Mouse (Mus musculus) heart, adult 2 months (tissue): Measurements from ENCODE around the gene Nsmce4a. TPM values are rescaled to one million over a fixed set of nuclear protein-coding genes. Genes with fewer than 3 reads are reported as not detected.
"Not testable (repeated sequence)": the region's sequence is repeated elsewhere in the genome, so short reads cannot be mapped to it uniquely, and the experiment has no call there.

ENCODE experiments used
- DNase-seq, 2 experiments: peaks; one replicate each; pipeline ENCODE4 v3.0.0; 2021
- H3K27ac ChIP-seq: fragments of 200-600 bp; 2 replicates; pipeline ENCODE4 v1.8.1; 2022
- H3K27me3 ChIP-seq: fragments of 200-500 bp; 2 replicates; pipeline ENCODE4 v1.6.1; 2012; ENCODE audit warnings: mild to moderate bottlenecking, low read length, inconsistent platforms, mixed read lengths; ENCODE audit not compliant: control insufficient read depth, insufficient read depth
- H3K36me3 ChIP-seq: fragments of 200-500 bp; 2 replicates; pipeline ENCODE4 v1.6.1; 2012; ENCODE audit warnings: low read length, inconsistent platforms; ENCODE audit not compliant: control insufficient read depth, insufficient read depth
- H3K4me1 ChIP-seq: fragments of 200-500 bp; 2 replicates; pipeline ENCODE4 v1.6.1; 2011; ENCODE audit warnings: low read length; ENCODE audit not compliant: control insufficient read depth, insufficient read depth
- H3K4me3 ChIP-seq: fragments of 200-600 bp; 2 replicates; pipeline ENCODE4 v1.8.1; 2022
- H3K79me2 ChIP-seq: fragments of 200-500 bp; replicated peaks from 2 replicates; pipeline ENCODE4 v1.6.1; 2012; ENCODE audit warnings: mild to moderate bottlenecking, inconsistent platforms, low read length, moderate library complexity, mixed read lengths; ENCODE audit not compliant: control insufficient read depth, insufficient read depth
- H3K9ac ChIP-seq: fragments of 200-500 bp; 2 replicates; pipeline ENCODE4 v1.6.1; 2012; ENCODE audit warnings: low read depth, mild to moderate bottlenecking, control low read depth, inconsistent platforms, low read length, mixed read lengths
- CTCF ChIP-seq: fragments of 200-600 bp; IDR thresholded peaks from 2 replicates; pipeline ENCODE4 v1.8.1; 2022; ENCODE audit warnings: antibody characterized with exemption, mild to moderate bottlenecking, moderate library complexity
- EP300 ChIP-seq: fragments of 200-500 bp; IDR thresholded peaks from 2 replicates; pipeline ENCODE4 v1.6.1; 2011; ENCODE audit warnings: low read depth, low read length, control low read depth; ENCODE audit not compliant: insufficient read depth
- POLR2A ChIP-seq: fragments of 200-500 bp; IDR thresholded peaks from 2 replicates; pipeline ENCODE4 v1.6.1; 2011; ENCODE audit warnings: mild to moderate bottlenecking, low read depth, low read length, control low read depth; ENCODE audit not compliant: insufficient read depth
- WGBS: fragments of 180-500 bp; shearing (Covaris S2); methylation state at CpG from one replicate; pipeline ENCODE4 v1.1.7; 2018; 5-methylcytosine and 5-hydroxymethylcytosine counted together
- intact Hi-C: fragments of 180-260 bp; cut with DNase I; formaldehyde crosslinking; loops from one replicate; pipeline ENCODE4 v1.15.1; 2025
- polyA plus RNA-seq: library from polyadenylated mRNA; depleted of rRNA; stranded (reverse); fragments of >200 nt; gene quantifications from 2 replicates; pipeline ENCODE4 v1.2.3, GENCODE M21; 2012
- total RNA-seq, 2 experiments: library from RNA; stranded (reverse); gene quantifications; 2 replicates each; pipeline ENCODE4 v1.2.3; 2021

Gene Nsmce4a
- total and polyA plus RNA-seq, 3 experiments: 20.0 to 46.0 (median 38.6) TPM

- TF ChIP-seq POLR2A (no peak), EP300 (no peak), CTCF (no peak)
- Histone ChIP-seq H3K27ac (no peak overlapping the region), H3K9ac (no peak overlapping the region), H3K36me3 (no peaks in the 10 kb centered on the region; the same call in 1 of the 2 replicates), H3K4me1 (no peaks in the 10 kb centered on the region; the same call in 1 of the 2 replicates), H3K79me2 (no peaks in the 10 kb centered on the region), H3K27me3 (no peaks in the 10 kb centered on the region), H3K4me3 (no peak overlapping the region)
- 71% methylated on average over 3 of the region's 3 CpGs for WGBS
- DNase-seq: no peak
- intact Hi-C loops: no loop called here
Observed at GRCm38 (mm10) chr7:130600074-130600473, 27.2 kb upstream of the Nsmce4a start.

DNA sequence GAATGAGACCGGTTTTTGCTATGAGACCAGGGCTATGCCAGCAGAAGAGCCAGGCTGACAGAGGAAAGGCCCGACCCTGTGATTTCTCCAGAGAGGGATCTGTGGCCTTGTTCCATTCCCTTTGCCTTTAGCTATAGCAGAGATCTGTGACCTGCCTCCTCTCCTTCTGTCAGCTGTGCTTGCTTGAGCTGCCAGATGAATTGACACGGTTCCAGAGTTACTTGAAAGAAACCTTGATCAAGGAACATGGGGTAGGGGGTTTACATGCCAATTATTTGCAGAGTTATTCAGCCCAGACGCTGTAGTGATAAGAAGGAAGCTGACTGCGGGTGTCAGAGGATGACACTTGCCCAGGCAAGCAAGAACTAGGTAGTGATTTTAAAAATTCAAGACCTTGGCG, 24.6 kb upstream of the Nsmce4a start:
- TF ChIP-seq CTCF: no peak
- no peak for TF ChIP-seq EP300
- no peak overlapping the region; the same call in 1 of the 2 replicates for H3K4me3 ChIP-seq

GRCm38 (mm10) chr7:130596079-130596855, 23.3 kb upstream of the Nsmce4a start:
- H3K36me3 ChIP-seq, H3K27me3 ChIP-seq, intact Hi-C loops, H3K79me2 ChIP-seq, H3K4me1 ChIP-seq: not testable (repeated sequence)
- Histone ChIP-seq H3K27ac (peak overlapping the region; percentile 66), H3K9ac (0 out of 2 replicates have a peak overlapping the region, but pooled peaks have one; percentile 1), H3K4me3 (0 out of 2 replicates have a peak overlapping the region, but pooled peaks have one; percentile 2)
- DNase-seq: peak in 1 of 2 experiments; percentile 45
- 30% methylated on average over 9 of the region's 19 CpGs for WGBS

More for the DNA sequence above, 24.6 kb upstream of the Nsmce4a start:
- Histone ChIP-seq H3K27me3 (no peaks in the 10 kb centered on the region), H3K79me2 (no peaks in the 10 kb centered on the region), H3K4me1 (no peaks in the 10 kb centered on the region; the same call in 1 of the 2 replicates), H3K27ac (peak overlapping the region; percentile 66), H3K36me3 (no peaks in the 10 kb centered on the region), H3K9ac (peak overlapping the region; percentile 6)
- DNase-seq: no peak
- 46% methylated on average over 6 of the region's 6 CpGs for WGBS
- intact Hi-C loops: no loop called here

DNA sequence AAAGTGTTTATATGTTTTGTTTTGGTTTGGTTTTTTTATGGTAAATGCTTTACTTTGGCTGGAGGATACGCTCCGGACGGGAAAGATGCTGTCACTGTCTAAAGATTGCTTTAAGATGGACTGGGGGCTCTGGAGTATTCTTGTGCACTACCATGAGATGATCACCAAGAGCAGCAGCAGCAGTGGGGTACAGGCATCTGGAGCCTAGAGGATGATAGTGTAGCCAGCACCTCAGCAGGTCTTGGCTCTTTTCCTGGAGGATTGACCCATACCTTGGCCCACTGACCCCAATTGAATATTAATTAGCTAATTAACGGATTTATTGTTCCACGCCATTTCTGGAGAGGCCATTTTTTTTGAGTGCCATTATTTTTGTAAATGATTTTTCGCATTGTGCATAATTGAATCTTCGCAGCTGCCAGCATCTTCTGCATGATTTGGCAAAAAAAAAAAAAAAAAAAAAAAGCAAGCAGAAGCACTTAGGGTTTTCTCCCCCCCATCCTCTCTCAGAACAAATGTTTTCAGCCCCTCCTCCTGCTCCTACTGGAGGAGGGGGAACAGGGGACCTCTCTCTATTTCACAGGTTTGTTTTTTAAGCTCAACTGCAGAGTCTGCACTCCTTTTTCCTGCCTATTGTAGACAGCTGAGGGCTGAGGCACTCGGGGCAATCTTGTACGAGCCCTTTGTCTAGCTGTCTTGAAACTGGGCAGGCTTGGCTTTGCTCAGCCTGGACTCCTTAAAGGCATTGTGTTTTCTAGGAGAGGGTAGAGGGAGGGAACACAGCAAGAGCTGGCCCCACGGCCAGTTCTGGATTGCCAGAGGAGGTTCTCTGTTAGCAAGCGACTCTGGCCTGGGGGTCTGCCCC, 20.7 kb upstream of the Nsmce4a start:
- H3K36me3 ChIP-seq, intact Hi-C loops, H3K27me3 ChIP-seq, DNase-seq, H3K4me1 ChIP-seq, H3K79me2 ChIP-seq: not testable (repeated sequence)
- WGBS: 61% methylated on average over 8 of the region's 11 CpGs
- peak overlapping the region; percentile 80 for H3K27ac ChIP-seq
- H3K9ac ChIP-seq: peak overlapping the region; percentile 28
- H3K4me3 ChIP-seq: peak overlapping the region; percentile 38

GRCm38 (mm10) chr7:130592975-130593374, 20.1 kb upstream of the Nsmce4a start:
- H3K9ac ChIP-seq, H3K27ac ChIP-seq, H3K4me3 ChIP-seq, H3K27me3 ChIP-seq, intact Hi-C loops, H3K79me2 ChIP-seq, H3K4me1 ChIP-seq, DNase-seq, H3K36me3 ChIP-seq: not testable (repeated sequence)
- no CpG with 5 or more reads among the region's 11 CpGs for WGBS

- Histone ChIP-seq H3K9ac (no peak overlapping the region), H3K27me3 (no peaks in the 10 kb centered on the region), H3K4me1 (peaks cover 6% of the 10 kb centered on the region), H3K79me2 (0 out of 2 replicates have a peak, but pooled peaks cover 1% of the 10 kb centered on the region), H3K4me3 (no peak overlapping the region), H3K27ac (peak overlapping the region; percentile 77), H3K36me3 (no peaks in the 10 kb centered on the region)
- no peak for DNase-seq
- WGBS: 57% methylated on average over 8 of the region's 8 CpGs
- intact Hi-C loops: loop anchor here (2.0 kb wide), 1 partner anchor 14 kb away; the partner anchor contains the start of gene Tacc2
- TF ChIP-seq CTCF: no peak
- no peak for TF ChIP-seq POLR2A
- no peak for TF ChIP-seq EP300
Observed at GRCm38 (mm10) chr7:130590845-130591437, 18.0 kb upstream of the Nsmce4a start.
